Mouse (Mus musculus) hematopoietic stem cell, adult 5-6 weeks (primary cell): ENCODE data around the gene V1rd19. TPM values are rescaled to one million over a fixed set of nuclear protein-coding genes. Genes with fewer than 3 reads are reported as not detected.
"Not testable (repeated sequence)": the region's sequence is repeated elsewhere in the genome, so short reads cannot be mapped to it uniquely, and the experiment has no call there.

Experiments used
- ATAC-seq, 2 experiments: fragments of 125-278 bp in 1 of 2; replicated peaks in 1 of 2; 2 replicates each; pipeline ENCODE4 v1.8.0; 2016 to 2017; ENCODE audit warnings: inconsistent platforms in 2 of 2, mild to moderate bottlenecking in 2 of 2, moderate number of reproducible peaks in 2 of 2, low read depth in 1 of 2, moderate TSS enrichment in 1 of 2; ENCODE audit not compliant: low FRiP score in 2 of 2, poor library complexity in 2 of 2, severe bottlenecking in 2 of 2, insufficient read depth in 1 of 2, low TSS enrichment in 1 of 2
- total RNA-seq: library from RNA; stranded (forward); fragments of 172-1452, 232-1000 nt; gene quantifications from 2 replicates; pipeline ENCODE4 v1.2.3, GENCODE M21; 2017

Gene V1rd19
- total RNA-seq: not detected in 2 replicates

DNA sequence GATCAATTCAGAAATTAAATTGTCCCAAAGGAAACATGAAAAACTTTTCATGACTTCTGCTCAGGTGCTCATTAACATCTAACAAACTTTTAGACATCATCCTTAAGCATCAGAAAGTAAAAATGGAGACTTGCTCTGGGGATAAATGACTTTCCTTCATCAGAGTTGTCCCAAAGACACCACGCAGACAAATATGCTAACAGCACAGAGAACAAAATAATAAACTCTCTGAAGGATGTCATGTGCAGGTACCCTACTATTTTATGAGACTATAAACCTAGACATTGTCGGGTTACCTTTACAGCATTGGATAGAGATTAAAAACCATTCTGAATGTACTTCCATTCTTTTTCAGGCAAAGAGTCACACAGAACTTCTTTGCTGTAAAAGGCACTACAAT lies at the start of gene V1rd19:
TSS of gene V1rd19 (plus strand) at position 301 of the 400 bp plus-strand sequence.
- no peak for ATAC-seq

DNA sequence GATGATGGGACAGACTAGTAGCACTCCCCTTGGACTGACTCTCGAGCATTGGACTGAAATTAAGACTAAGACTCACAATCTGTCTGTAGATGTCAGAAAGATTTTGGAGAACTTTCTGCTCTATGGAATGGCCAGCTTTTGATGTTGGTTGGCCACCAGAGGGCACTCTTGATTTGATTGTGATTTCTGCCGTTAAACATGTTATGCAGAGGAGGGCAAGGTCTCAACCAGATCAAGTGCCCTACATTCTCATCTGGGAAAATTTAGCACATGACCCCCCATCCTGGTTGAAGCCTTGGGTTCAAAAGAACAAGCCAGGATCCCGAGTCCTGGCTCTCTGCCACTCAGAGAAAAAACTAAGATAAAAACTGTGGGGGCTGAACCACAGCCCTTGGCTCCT lies 33.4 kb upstream of the V1rd19 start:
- not testable (repeated sequence) for ATAC-seq

DNA sequence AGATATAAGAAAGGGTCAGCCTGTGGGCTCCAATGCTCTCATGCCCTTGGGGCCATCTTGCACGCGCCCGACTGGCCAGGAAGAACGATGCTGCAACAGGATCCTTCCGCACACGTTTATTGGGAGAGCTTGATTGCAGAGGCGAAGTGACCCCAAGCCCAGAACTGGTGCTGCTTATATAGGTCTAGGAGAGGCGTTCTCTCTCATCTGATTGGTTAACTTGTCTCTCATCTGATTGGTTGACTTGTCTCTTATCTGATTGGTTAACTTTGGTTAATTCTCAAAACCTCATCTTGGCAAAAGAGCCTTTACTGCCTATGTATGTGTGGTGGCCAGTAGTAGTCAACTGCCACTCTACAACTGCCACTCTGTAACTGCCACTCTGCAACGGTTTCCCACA lies 27.2 kb upstream of the V1rd19 start, which contains the start of gene Vmn1r181:
TSS of gene Vmn1r181 (plus strand) at position 301 of the 400 bp plus-strand sequence.
- ATAC-seq: not testable (repeated sequence)

DNA sequence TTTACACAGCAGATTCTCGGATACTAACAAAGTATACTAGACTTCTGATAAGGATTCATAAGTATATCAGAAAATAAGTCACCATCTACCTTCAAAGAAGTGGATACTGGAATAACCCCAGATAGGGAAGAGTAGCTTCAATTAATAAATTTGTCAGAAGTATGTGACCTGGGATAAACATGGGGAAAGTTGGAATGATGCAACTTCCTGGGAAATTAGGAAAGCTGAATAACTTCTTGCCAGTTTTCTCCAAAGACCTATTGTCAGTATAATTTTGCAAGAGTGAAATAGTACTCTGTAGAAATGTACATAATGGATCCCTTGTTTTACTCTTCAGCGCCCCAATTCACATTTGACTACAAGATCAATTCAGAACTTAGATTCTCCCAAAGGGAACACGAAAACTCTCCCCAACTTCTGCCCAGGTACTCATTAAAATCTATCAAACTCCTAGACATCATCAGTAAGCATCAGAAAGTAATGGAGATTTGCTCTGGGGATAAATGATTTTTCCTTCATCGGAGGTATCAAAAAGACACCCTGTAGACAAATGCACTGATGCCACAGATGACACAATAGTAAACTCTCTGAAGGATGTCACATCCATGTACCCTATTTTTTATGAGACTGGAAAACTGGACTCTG lies 51.3 kb downstream of the V1rd19 start, which contains the start of gene Vmn1r183:
TSS of gene Vmn1r183 (plus strand) at position 595 of the 645 bp plus-strand sequence.
- no peak for ATAC-seq

Other genes starting within 250 kb of the V1rd19 start
- not detected in 2 replicates for gene Vmn1r174, start 249.4 kb upstream of the V1rd19 start, total RNA-seq
- gene Vmn1r175, start 191.0 kb upstream of the V1rd19 start, total RNA-seq: not detected in 2 replicates
- not detected in 2 replicates for gene Vmn1r176, start 164.3 kb upstream of the V1rd19 start, total RNA-seq
- not detected in 2 replicates for gene Vmn1r177, start 135.2 kb upstream of the V1rd19 start, total RNA-seq
- not detected in 2 replicates for gene Vmn1r178, start 109.7 kb upstream of the V1rd19 start, total RNA-seq
- gene Vmn1r179, start 74.7 kb upstream of the V1rd19 start, total RNA-seq: not detected in 2 replicates
- not detected in 2 replicates for gene Vmn1r180, start 51.1 kb upstream of the V1rd19 start, total RNA-seq
- not detected in 2 replicates for gene Vmn1r181, start 27.1 kb upstream of the V1rd19 start, total RNA-seq
- not detected in 2 replicates for gene Vmn1r183, start 51.6 kb downstream of the V1rd19 start, total RNA-seq
- 12.1 and 12.9 TPM in 2 replicates for gene Zfp180, start 80.2 kb downstream of the V1rd19 start, total RNA-seq
- 0.60 and 1.1 TPM in 2 replicates for gene Zfp112, start 110.6 kb downstream of the V1rd19 start, total RNA-seq
- gene Zfp235, start 132.5 kb downstream of the V1rd19 start, total RNA-seq: 10.6 and 19.4 TPM in 2 replicates
- 2.7 and 2.8 TPM in 2 replicates for gene Zfp114, start 173.4 kb downstream of the V1rd19 start, total RNA-seq
- 13.8 and 15.4 TPM in 2 replicates for gene Zfp111, start 209.8 kb downstream of the V1rd19 start, total RNA-seq
- gene Zfp109, start 235.9 kb downstream of the V1rd19 start, total RNA-seq: 10.6 and 12.9 TPM in 2 replicates